Mouse (Mus musculus): ENCODE data around the gene Slc8b1. TPM values are rescaled to one million over a fixed set of nuclear protein-coding genes. Genes with fewer than 3 reads are reported as not detected.

The Slc8b1 gene
- polyA plus RNA-seq, 1 experiment from 2014 or later, result 2.1 TPM

DNA sequence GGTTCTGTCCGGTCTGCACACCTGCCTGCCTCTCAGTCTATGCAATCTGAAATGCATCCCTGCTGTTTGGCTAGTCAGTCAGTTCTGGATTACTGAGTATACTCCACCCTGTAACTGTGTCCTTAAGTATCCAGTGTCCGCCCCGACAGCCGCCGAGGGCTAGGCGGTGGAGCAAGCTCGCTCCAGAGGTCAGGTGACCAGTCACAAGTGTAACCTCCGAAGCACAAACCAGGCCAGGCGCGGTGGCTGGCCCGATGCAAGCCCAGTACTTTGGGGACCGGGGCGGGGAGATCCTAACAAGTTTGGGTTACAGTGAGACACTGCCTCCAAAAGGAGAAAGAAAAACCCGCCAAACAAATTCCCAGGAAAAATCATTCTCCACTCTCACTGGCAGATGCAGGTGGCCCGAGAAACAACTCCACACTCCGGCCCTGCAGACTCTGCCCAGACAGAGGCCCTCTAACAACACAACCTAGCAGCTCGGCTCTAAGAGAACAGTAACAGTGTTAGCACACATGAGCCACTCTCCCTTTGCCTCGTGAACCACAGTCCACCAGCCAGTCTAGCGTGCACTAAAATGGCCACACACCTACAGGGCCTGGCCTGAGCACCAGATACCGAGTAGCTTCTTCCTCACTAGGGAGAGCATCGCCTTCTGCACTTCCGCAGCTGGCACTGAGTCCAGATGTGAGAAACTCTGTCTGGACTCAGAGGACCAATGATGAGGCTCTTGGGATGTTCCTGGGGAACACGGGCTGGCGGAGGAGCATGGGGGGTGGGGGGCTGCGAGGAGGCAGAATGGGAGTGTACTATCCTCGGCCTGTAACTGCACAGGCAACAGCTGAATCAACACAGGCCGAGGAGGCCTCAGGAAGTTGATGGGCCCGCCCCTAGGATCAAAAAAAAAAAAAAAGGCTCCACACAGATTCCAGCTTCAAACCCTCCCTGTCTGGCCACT, 52.3 kb downstream of the Slc8b1 start:
- no peaks in the 10 kb centered on the region for H3K9me3 ChIP-seq (replicated peaks; ENCODE audit: control insufficient read depth, low read length)
- no peaks in the 10 kb centered on the region for H3K36me3 ChIP-seq (ENCODE audit: control insufficient read depth, insufficient read depth, low read length)
- 0 out of 2 replicates have a peak overlapping the region, but pooled peaks have one; percentile 2 for H3K4me2 ChIP-seq
- H3K4me3 ChIP-seq (ENCODE audit: low read depth, low read length), result no peak overlapping the region
- H3K9ac ChIP-seq (ENCODE audit: low read depth, low read length), result peak overlapping the region; percentile 43; the same call in 1 of the 2 replicates
- H3K4me1 ChIP-seq (ENCODE audit: control insufficient read depth, insufficient read depth, low read length), result peaks cover 63% of the 10 kb centered on the region
- peak; percentile 75 for ATAC-seq (replicated peaks; ENCODE audit: insufficient number of reproducible peaks, low FRiP score, low TSS enrichment)
- H3K27me3 ChIP-seq (ENCODE audit: control insufficient read depth, insufficient read depth, low read length), result no peaks in the 10 kb centered on the region
- 41% methylated on average over 28 of the region's 28 CpGs for WGBS (ENCODE audit: insufficient replicate concordance)
- peak overlapping the region; percentile 77 for H3K27ac ChIP-seq (ENCODE audit: low read depth, low read length)

DNA sequence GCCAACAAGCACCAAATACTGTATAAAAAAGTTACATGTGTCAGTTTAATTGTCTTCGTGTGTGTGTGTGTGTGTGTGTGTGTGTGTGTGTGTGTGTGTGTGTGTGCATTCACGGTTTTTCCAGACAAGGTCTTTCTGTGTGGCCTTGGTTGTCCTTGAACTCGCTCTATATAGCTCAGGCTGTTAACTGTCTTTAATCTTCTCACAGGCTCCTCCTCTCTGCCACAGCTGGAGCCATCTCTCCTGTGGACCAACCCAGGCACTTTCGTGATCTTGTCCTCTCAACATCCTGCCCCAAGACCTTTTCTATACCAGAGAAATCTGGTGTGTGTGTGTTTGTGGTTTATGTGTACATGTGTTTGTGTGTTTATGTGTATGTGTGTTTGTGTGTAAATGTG, 52.9 kb downstream of the Slc8b1 start:
- Histone ChIP-seq H3K27me3 (ENCODE audit: control insufficient read depth, insufficient read depth, low read length) (no peaks in the 10 kb centered on the region), H3K9ac (ENCODE audit: low read depth, low read length) (no peak overlapping the region), H3K27ac (ENCODE audit: low read depth, low read length) (peak overlapping the region; percentile 77), H3K9me3 (replicated peaks; ENCODE audit: control insufficient read depth, low read length) (no peaks in the 10 kb centered on the region), H3K4me1 (ENCODE audit: control insufficient read depth, insufficient read depth, low read length) (peaks cover 62% of the 10 kb centered on the region), H3K36me3 (ENCODE audit: control insufficient read depth, insufficient read depth, low read length) (no peaks in the 10 kb centered on the region), H3K4me2 (no peak overlapping the region), H3K4me3 (ENCODE audit: low read depth, low read length) (no peak overlapping the region)
- 37% methylated on average over 4 of the region's 4 CpGs for WGBS (ENCODE audit: insufficient replicate concordance)
- ATAC-seq (replicated peaks; ENCODE audit: insufficient number of reproducible peaks, low FRiP score, low TSS enrichment), result no peak

DNA sequence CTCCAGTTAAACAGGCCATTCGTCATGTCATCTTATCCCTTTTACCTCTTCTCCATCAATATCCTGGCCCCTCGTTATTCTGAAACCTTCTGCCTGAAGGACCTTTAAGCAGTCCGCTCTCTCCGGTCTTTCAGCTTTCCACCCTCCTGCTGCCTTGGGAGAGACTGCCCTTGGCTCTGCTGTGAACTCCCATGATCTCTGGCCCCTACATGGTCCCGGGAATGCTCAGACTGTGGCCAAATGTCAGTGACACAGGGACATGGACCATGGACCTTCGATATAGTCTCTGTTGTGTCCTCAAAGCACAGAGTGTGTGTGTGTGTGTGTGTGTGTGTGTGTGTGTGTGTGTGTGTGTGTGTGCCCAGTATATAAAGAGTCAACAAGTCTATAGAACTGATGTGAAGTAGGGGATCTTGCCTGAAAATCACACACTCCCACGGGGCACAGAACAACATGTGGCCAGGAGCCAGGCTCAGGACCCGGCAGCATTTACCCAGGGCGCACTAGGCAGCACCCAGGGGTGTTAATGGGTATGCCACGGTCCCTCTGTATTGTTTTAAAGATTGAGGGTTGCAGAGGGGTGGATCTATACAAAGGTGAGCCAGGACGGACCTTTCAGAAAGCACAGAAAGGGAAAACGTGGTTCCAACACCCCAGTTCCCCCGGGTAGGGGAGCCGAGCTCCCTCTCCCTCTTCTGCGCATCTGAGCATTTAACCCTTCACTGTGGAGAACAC, 54.4 kb downstream of the Slc8b1 start:
- Histone ChIP-seq H3K9ac (ENCODE audit: low read depth, low read length) (peak overlapping the region; percentile 28; the same call in 1 of the 2 replicates), H3K36me3 (ENCODE audit: control insufficient read depth, insufficient read depth, low read length) (no peaks in the 10 kb centered on the region), H3K27ac (ENCODE audit: low read depth, low read length) (peak overlapping the region; percentile 51), H3K4me1 (ENCODE audit: control insufficient read depth, insufficient read depth, low read length) (peaks cover 65% of the 10 kb centered on the region), H3K9me3 (replicated peaks; ENCODE audit: control insufficient read depth, low read length) (no peaks in the 10 kb centered on the region), H3K27me3 (ENCODE audit: control insufficient read depth, insufficient read depth, low read length) (no peaks in the 10 kb centered on the region), H3K4me2 (no peak overlapping the region), H3K4me3 (ENCODE audit: low read depth, low read length) (no peak overlapping the region)
- ATAC-seq (replicated peaks; ENCODE audit: insufficient number of reproducible peaks, low FRiP score, low TSS enrichment), result no peak
- 64% methylated on average over 15 of the region's 15 CpGs for WGBS (ENCODE audit: insufficient replicate concordance)

DNA sequence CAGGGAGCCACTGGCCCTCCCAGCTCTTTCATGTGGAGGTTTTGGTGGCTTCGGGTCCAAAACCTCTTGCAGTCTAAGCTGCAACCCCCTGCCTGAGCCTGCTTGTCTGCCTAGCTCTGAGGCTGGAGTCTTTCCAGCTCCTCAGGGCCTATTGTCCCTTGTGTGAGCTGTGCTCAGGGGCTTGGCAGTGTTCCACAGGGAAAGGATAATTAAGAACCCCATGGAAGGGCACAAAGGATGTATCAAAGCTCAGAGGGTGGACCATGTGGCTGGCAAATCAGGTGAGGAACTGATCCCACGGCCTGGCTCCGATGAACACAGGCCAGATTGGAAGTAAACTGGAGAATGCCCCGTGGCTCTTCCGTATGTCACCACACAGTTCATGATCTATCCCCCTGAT, 55.1 kb downstream of the Slc8b1 start:
- Histone ChIP-seq H3K9me3 (replicated peaks; ENCODE audit: control insufficient read depth, low read length) (no peaks in the 10 kb centered on the region), H3K4me2 (no peak overlapping the region), H3K9ac (ENCODE audit: low read depth, low read length) (peak overlapping the region; percentile 28; the same call in 1 of the 2 replicates), H3K27me3 (ENCODE audit: control insufficient read depth, insufficient read depth, low read length) (no peaks in the 10 kb centered on the region), H3K27ac (ENCODE audit: low read depth, low read length) (peak overlapping the region; percentile 51), H3K4me3 (ENCODE audit: low read depth, low read length) (no peak overlapping the region), H3K36me3 (ENCODE audit: control insufficient read depth, insufficient read depth, low read length) (no peaks in the 10 kb centered on the region), H3K4me1 (ENCODE audit: control insufficient read depth, insufficient read depth, low read length) (peaks cover 64% of the 10 kb centered on the region)
- no peak for ATAC-seq (replicated peaks; ENCODE audit: insufficient number of reproducible peaks, low FRiP score, low TSS enrichment)
- WGBS (ENCODE audit: insufficient replicate concordance), result 71% methylated on average over 5 of the region's 5 CpGs

DNA sequence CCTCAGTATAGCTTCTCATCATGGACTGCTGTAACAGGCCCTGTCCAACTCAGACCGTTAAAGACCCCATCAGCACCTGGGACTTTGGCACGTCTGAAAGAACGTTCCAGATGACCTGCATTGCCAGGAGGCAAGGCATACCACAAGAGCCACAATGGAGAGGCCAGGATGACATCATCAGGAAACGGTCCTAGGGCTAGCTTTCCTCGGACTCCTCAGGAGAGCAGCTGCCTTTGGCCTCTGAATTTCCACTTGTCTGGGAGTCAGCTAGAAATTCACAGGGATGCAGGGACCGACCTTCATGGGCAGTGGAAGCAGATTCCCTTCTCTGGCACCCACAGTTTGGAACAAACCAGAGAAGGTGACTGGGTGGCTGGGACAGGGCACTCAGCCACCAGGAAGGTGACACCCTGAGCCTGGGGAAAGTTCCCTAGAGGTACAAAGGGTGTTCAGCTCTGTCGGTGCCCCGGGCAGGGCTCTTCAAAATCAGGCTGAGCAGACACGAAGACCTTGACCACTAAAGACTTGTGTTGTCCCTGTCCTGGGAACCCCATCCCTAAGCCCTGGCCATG, 55.8 kb downstream of the Slc8b1 start:
- Histone ChIP-seq H3K4me3 (ENCODE audit: low read depth, low read length) (no peak overlapping the region), H3K9ac (ENCODE audit: low read depth, low read length) (no peak overlapping the region; the same call in 1 of the 2 replicates), H3K4me2 (no peak overlapping the region), H3K27me3 (ENCODE audit: control insufficient read depth, insufficient read depth, low read length) (no peaks in the 10 kb centered on the region), H3K27ac (ENCODE audit: low read depth, low read length) (no peak overlapping the region), H3K9me3 (replicated peaks; ENCODE audit: control insufficient read depth, low read length) (no peaks in the 10 kb centered on the region), H3K36me3 (ENCODE audit: control insufficient read depth, insufficient read depth, low read length) (no peaks in the 10 kb centered on the region), H3K4me1 (ENCODE audit: control insufficient read depth, insufficient read depth, low read length) (peaks cover 67% of the 10 kb centered on the region)
- ATAC-seq (replicated peaks; ENCODE audit: insufficient number of reproducible peaks, low FRiP score, low TSS enrichment), result no peak
- WGBS (ENCODE audit: insufficient replicate concordance), result 52% methylated on average over 9 of the region's 9 CpGs

DNA sequence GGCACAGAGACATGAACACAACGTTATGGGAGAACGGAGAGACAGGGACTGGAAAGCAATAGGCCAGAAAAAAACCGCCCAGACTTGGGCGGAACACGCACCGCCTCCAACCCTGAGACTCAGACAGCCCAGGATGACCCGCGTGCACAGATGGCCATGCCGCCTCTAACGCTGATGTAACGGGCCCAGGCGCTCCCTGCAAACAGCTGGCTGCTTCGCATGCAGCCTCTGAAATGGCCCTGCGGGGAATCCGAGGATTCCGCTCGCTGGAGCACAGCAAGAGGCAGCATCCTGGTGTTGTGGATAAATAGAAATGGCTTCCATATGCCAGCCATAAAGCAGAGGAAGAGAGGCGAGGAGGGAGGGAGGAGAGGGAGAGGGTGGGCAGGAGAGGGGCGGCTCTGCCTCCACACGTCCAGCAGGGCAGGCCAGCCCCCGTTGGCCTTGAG, 56.3 kb downstream of the Slc8b1 start:
- Histone ChIP-seq H3K9ac (ENCODE audit: low read depth, low read length) (no peak overlapping the region; the same call in 1 of the 2 replicates), H3K4me1 (ENCODE audit: control insufficient read depth, insufficient read depth, low read length) (peaks cover 67% of the 10 kb centered on the region), H3K27ac (ENCODE audit: low read depth, low read length) (0 out of 2 replicates have a peak overlapping the region, but pooled peaks have one; percentile 22), H3K9me3 (replicated peaks; ENCODE audit: control insufficient read depth, low read length) (no peaks in the 10 kb centered on the region), H3K27me3 (ENCODE audit: control insufficient read depth, insufficient read depth, low read length) (no peaks in the 10 kb centered on the region), H3K4me2 (no peak overlapping the region), H3K4me3 (ENCODE audit: low read depth, low read length) (no peak overlapping the region), H3K36me3 (ENCODE audit: control insufficient read depth, insufficient read depth, low read length) (no peaks in the 10 kb centered on the region)
- no peak for ATAC-seq (replicated peaks; ENCODE audit: insufficient number of reproducible peaks, low FRiP score, low TSS enrichment)
- 39% methylated on average over 21 of the region's 21 CpGs for WGBS (ENCODE audit: insufficient replicate concordance)

DNA sequence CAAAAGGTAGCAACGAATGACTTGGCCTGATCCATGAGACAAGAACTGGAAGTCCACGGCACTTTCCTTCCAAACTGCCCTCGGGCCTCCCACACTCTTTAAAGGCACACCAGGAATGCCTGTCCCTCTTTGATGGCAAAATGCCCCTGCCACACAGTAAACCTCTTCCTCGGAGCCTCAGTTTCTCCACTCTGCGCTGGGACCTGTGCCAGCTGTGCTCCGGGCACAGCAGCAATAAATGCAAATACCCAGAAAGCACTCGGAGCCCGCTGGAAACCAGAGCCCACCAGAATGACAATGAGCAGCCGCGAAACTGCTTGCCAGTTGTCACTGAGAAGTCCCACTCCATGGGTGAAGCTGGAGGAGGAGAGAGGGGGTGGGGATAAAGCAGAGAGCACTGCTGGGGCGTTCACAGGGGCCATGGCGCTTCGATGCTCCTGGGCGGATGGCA, 56.8 kb downstream of the Slc8b1 start:
- H3K4me2 ChIP-seq, result no peak overlapping the region
- no peak overlapping the region; the same call in 1 of the 2 replicates for H3K9ac ChIP-seq (ENCODE audit: low read depth, low read length)
- 0 out of 2 replicates have a peak overlapping the region, but pooled peaks have one; percentile 22 for H3K27ac ChIP-seq (ENCODE audit: low read depth, low read length)

DNA sequence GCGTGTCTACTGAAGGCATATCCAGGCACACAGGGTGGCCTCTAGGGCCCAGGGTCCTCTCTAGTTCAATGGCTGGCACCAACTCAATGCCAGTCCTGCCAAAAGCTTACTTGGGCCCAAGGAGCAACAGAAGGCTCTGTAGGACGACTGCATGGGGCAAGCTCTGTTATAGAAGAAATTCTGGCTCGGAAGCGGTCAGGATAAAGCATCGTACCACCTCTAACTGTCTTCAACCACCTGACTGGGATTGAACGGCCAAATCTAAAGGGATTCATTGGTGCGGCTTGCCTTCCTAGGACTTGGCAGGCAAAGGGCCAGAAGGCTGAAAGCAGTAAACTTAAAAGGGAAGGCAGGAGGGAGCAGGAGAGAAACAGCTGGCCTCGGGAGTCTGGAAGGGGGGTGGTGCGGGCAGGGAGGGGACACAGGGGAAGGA, 57.4 kb downstream of the Slc8b1 start:
- H3K4me3 ChIP-seq (ENCODE audit: low read depth, low read length), result no peak overlapping the region
- peaks cover 59% of the 10 kb centered on the region for H3K4me1 ChIP-seq (ENCODE audit: control insufficient read depth, insufficient read depth, low read length)
- no peak overlapping the region for H3K9ac ChIP-seq (ENCODE audit: low read depth, low read length)
- no peaks in the 10 kb centered on the region for H3K27me3 ChIP-seq (ENCODE audit: control insufficient read depth, insufficient read depth, low read length)
- H3K9me3 ChIP-seq (replicated peaks; ENCODE audit: control insufficient read depth, low read length), result no peaks in the 10 kb centered on the region
- no peak for ATAC-seq (replicated peaks; ENCODE audit: insufficient number of reproducible peaks, low FRiP score, low TSS enrichment)
- WGBS (ENCODE audit: insufficient replicate concordance), result 63% methylated on average over 9 of the region's 9 CpGs
- no peaks in the 10 kb centered on the region for H3K36me3 ChIP-seq (ENCODE audit: control insufficient read depth, insufficient read depth, low read length)
- H3K27ac ChIP-seq (ENCODE audit: low read depth, low read length), result no peak overlapping the region
- no peak overlapping the region for H3K4me2 ChIP-seq

More for the DNA sequence above, 56.8 kb downstream of the Slc8b1 start:
- Histone ChIP-seq H3K36me3 (ENCODE audit: control insufficient read depth, insufficient read depth, low read length) (no peaks in the 10 kb centered on the region), H3K9me3 (replicated peaks; ENCODE audit: control insufficient read depth, low read length) (no peaks in the 10 kb centered on the region), H3K27me3 (ENCODE audit: control insufficient read depth, insufficient read depth, low read length) (no peaks in the 10 kb centered on the region), H3K4me3 (ENCODE audit: low read depth, low read length) (no peak overlapping the region), H3K4me1 (ENCODE audit: control insufficient read depth, insufficient read depth, low read length) (peaks cover 65% of the 10 kb centered on the region)
- ATAC-seq (replicated peaks; ENCODE audit: insufficient number of reproducible peaks, low FRiP score, low TSS enrichment), result no peak
- 62% methylated on average over 14 of the region's 14 CpGs for WGBS (ENCODE audit: insufficient replicate concordance)
